8 mouse cellular contexts compared by ENCODE assay signal in genomic region chr8:84592015-84592662, GRCm38 (mm10).
DNase-seq lines count a peak whose midpoint lies in the region; ATAC-seq and TF ChIP-seq lines count a peak whose summit lies in the region.

No protein-coding gene starts in this region.

- peak overlapping the region; percentile 11; the same call in 1 of the 2 replicates for H3K4me2 ChIP-seq in embryonic facial prominence, embryonic 13.5 days

- H3K4me3 ChIP-seq in ES-Bruce4 (ENCODE audit: low read depth, low read length), result no peak overlapping the region
- no peak overlapping the region for H3K4me3 ChIP-seq in embryonic facial prominence, embryonic 13.5 days

- no peaks in the 10 kb centered on the region for H3K9me3 ChIP-seq in ES-Bruce4 (replicated peaks; ENCODE audit: control insufficient read depth, insufficient read depth, low read length, poor library complexity, severe bottlenecking)
- H3K9me3 ChIP-seq in embryonic facial prominence, embryonic 13.5 days, result no peaks in the 10 kb centered on the region

- no peaks in the 10 kb centered on the region for H3K36me3 ChIP-seq in ES-Bruce4 (ENCODE audit: control insufficient read depth, insufficient read depth, low read length, poor library complexity, severe bottlenecking)
- H3K36me3 ChIP-seq in embryonic facial prominence, embryonic 13.5 days, result no peaks in the 10 kb centered on the region

- 21% methylated on average over 15 of the region's 15 CpGs for WGBS in embryonic facial prominence, embryonic 13.5 days

- TF ChIP-seq POLR2A in ES-Bruce4 (IDR thresholded peaks at IDR 0.05; ENCODE audit: insufficient read depth, low read length), result no peak

- no peak overlapping the region for H3K9ac ChIP-seq in ES-Bruce4 (ENCODE audit: low read depth, poor library complexity, severe bottlenecking)
- H3K9ac ChIP-seq in embryonic facial prominence, embryonic 13.5 days, result no peak overlapping the region

- DNase-seq in adrenal gland, postnatal 4 days (ENCODE audit: low spot score in 2 of 2), result peak; percentile 48 to 70
- DNase-seq in heart, adult 8-10 months (ENCODE audit: low spot score), result peak; percentile 76
- DNase-seq in kidney, postnatal 4 days, result peak; percentile 86 to 87
- DNase-seq in lung, adult 18-20 months, result peak; percentile 71 to 79
- DNase-seq in retina, postnatal 7 days (ENCODE audit: low read depth, low spot score), result peak; percentile 65
- DNase-seq in thymus, postnatal 36 days, result peak; percentile 66 to 74

- no peaks in the 10 kb centered on the region for H3K27me3 ChIP-seq in ES-Bruce4 (ENCODE audit: control insufficient read depth, insufficient read depth, low read length, poor library complexity, severe bottlenecking)
- H3K27me3 ChIP-seq in embryonic facial prominence, embryonic 13.5 days, result 0 out of 2 replicates have a peak, but pooled peaks cover 4% of the 10 kb centered on the region

- TF ChIP-seq EP300 in ES-Bruce4 (IDR thresholded peaks at IDR 0.05; ENCODE audit: insufficient read depth, low read depth, low read length), result no peak

- no peak for ATAC-seq in embryonic facial prominence, embryonic 13.5 days (ENCODE audit: insufficient number of reproducible peaks, insufficient read depth, low FRiP score, low TSS enrichment, low read depth)

- H3K4me1 ChIP-seq in ES-Bruce4 (ENCODE audit: control insufficient read depth, insufficient read depth, low read length), result no peaks in the 10 kb centered on the region
- no peaks in the 10 kb centered on the region; the same call in 1 of the 2 replicates for H3K4me1 ChIP-seq in embryonic facial prominence, embryonic 13.5 days

- TF ChIP-seq CTCF in ES-Bruce4 (IDR thresholded peaks at IDR 0.05; ENCODE audit: low read depth, low read length), result peak; percentile 90

- no peak overlapping the region for H3K27ac ChIP-seq in ES-Bruce4 (ENCODE audit: insufficient read depth, low read length)
- H3K27ac ChIP-seq in embryonic facial prominence, embryonic 13.5 days, result no peak overlapping the region
